Mouse (Mus musculus): ENCODE measurements at regions not wholly inside any gene's neighbourhood (a gene's known extent, or its start where the extent isn't known, plus 50 kb on each side); places are given as distances from the start of the nearest gene placed in this dataset.

- DNase-seq (ENCODE audit: low spot score), result no peak
These were observed 67.0 kb upstream of the Irf2bp2 start for GRCm38 (mm10) chr8:126660658-126661316.

DNA sequence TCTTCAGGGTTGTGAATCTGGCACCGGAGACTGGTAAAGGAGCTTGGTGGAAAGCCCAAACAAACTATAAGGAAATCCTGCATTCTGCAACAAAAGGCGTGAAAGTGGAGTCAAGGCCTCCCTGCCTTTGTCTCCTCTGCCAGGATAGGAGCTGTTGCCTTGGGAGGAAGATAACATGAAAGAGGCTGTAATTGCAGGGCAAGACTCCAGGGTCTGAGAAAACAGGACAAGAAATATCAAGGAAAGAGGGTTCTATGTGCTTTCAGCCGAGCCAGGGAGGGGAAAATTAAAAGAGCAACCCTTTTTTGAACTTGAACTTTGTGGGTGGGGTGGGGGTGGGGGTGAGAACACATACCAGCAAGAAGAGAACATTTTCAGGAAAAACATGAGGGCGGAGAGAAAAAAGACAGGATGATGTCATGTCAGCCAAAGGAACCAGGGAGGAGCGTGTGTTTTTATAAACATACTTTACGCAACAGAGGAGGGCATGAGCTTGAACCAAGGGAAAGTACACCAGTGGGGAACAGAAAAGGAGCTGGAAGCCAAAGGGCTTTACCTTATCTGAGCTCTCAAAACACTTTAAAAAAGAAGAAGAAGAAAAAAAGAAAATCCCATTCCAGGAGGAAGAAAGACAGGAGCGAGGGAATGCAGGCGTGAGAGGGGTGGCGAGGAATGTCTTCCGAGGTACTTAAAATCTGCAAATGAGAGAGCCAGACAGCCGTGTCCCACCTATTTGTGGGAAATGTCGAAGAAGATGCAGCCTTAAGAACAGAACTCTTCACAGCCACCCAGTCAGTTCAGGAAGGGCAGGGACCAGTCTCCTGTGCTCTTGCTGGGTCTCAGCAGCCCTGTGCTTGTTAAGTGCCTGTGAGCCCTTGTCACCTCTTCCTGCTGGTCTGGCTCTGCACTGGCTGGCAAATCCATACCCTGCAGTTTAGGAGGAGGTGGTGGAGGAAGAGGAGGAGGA, 66.2 kb upstream of the Irf2bp2 start:
- no peak for DNase-seq (ENCODE audit: low spot score)

DNA sequence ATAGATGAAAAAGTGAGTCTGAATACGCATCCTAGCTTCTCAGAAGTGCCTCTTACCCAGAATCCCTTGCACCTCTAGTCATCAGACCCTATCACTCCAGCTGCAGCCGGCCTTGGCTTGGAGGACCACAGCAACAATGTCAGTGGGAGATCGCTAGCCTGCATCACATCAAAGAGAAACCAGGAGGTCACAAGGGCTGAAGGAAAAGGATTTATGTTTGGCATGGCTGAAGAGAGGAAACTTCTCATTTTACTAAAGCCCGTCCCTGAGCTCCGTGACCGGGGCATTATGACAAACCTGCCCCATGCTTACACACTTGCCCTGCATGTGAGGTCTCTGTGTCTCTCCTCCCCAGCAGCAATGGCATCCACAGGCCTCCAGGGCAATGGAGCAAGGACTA, 63.8 kb upstream of the Irf2bp2 start:
- no peak for DNase-seq (ENCODE audit: low spot score)

DNA sequence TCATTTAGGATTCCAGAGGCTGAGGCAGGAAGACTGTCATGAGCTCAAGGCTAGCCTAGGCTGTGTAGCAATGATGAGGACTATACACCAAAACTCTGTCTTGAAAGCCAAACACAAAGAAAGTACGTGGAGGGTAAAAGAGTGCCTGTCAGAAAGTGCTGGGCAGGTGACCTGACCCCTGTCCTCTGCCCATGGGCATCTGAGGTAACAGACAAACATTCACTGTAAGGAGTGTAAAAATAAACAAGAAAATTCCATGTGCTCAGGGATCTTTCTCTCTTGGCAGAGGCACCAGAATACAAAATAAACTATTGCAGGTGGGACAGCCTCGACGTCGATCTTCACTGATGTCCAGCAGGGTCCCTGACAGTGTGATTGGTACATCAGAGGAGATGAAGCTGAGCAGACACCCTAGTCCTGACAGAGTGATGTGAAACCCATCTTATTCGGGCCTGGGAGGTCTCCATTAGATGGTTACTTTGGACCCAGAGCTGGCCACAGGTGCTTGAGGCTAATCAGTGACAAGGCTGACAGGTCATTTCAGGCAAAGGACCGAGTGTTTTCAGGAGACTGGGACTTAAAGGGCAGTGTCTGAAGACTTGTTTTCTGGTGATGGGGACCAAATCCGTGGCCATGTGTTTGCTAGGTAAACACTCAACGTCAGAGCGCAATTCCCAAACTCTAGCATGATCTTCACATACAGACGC, 62.9 kb upstream of the Irf2bp2 start:
- DNase-seq (ENCODE audit: low spot score), result no peak

- DNase-seq (ENCODE audit: low spot score), result no peak
These were observed 61.8 kb upstream of the Irf2bp2 start for GRCm38 (mm10) chr8:126655565-126655964.

DNA sequence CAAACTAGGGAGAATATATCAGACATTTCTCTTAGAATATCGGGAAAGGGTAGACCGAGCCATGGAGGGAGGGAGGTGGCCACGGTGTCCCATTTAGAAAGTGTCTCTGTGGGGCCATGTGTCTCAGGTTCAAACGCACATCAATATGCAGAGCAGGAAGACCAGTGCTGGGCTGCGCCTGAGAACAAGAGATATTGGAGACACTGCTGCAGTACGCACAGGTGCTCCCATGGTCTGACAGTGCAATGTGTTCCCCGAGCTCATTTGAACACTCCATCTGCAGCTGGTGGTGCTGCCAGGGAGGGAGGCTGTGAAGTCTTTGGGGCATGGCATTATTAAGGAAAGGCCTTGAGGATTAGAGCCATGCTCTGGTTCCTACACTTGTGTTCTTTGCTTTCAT, 60.6 kb upstream of the Irf2bp2 start:
- no peak for DNase-seq (ENCODE audit: low spot score)

GRCm38 (mm10) chr8:126652151-126652550, 58.4 kb upstream of the Irf2bp2 start:
- no peak for DNase-seq (ENCODE audit: low spot score)

GRCm38 (mm10) chr8:126650945-126651344, 57.2 kb upstream of the Irf2bp2 start:
- DNase-seq (ENCODE audit: low spot score), result no peak

DNA sequence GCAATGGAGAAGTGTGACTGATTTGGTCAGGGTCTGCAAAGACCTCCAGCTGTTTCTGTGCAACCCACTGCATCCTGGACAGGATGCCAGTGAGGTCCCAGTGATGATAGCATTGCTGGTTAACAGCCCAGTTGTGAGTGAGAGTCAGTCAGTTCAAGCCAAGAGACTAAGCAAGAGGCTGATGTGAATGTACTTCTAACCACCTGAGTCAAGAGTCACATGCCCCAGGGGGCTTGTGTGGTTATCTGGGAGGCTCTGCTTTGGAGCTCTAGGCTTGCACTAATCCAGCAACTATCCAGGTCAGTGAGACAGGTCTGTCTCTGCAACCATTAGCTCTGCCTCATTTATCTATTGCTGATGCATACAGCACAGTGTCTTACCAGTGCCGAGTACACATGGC, 55.5 kb upstream of the Irf2bp2 start:
- DNase-seq (ENCODE audit: low spot score), result no peak

DNA sequence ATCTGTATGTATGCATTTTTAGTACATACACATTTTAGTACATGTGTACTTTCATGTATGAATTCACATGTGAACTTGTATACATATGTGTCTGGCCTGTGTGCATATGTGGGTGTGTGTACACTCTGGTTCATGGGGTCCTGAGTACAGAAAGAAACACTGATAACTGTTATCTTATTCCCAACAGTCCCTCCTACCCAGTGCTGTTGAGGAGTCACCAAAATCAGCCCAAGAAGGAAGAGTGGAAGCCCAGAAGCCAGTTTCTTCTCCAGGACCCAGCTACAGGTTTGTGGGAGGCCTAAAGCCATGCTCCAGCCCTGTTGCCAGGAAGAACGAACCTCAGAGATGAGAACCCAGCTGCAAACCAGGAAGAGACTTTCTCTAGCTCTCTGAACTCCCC, 53.6 kb upstream of the Irf2bp2 start:
- no peak for DNase-seq (ENCODE audit: low spot score)

DNA sequence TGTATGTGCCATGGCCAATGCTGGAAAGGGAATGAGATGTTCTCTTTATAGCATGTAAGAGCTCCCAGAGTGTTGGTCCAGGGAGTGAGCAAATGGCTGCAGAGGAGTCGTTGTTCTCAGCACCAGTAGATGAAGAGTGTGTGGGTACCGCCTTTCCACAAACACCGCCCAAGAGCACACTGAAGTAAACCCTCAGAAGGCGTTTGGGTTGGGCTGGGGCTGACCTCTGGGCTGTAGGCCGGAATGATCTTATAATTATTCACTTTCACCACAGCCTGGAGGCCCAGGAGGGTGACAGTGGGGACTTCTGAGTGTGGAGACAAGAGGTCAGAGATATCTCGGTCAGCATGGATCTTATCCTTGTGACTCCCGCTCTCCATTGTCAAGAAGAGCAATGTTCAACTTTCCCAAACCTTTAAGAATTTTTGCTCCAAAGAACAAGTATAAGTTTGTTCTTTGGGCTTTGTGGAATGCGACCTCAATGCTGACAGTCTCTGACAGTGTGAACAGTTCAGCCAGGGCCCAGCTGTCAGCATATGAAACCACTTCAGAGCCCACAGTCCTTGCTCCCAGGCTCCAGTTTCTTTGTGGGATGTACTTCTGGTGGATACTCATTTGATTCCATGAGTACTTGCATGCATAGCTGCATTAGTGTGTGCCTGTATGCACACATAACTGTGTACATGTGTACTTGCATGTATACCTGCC, 53.0 kb upstream of the Irf2bp2 start:
- no peak for DNase-seq (ENCODE audit: low spot score)

DNA sequence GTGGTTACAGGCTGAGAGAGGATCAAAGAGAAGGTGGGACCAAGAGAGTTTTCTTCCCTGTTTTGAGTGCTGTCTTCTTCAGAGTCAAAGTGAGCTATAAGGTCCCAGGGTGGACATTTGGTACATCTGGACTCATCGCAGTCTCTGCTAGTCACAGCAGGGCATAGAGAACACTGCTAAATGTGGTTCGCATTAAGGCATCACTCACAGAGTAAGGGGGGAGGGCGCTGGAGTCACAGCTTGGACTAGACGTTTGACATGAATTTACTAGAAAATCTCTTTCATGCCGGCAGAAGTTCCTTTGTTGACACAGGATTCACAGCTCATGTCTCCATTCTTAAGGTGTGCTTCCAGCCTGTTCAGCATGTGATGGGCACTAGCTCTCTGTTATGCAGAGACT, 50.4 kb upstream of the Irf2bp2 start:
- no peak for DNase-seq (ENCODE audit: low spot score)

Data from retina, embryonic 14.5 days (tissue).